Comparison of ENCODE assay signal across 26 mouse cellular contexts in the genomic region with DNA sequence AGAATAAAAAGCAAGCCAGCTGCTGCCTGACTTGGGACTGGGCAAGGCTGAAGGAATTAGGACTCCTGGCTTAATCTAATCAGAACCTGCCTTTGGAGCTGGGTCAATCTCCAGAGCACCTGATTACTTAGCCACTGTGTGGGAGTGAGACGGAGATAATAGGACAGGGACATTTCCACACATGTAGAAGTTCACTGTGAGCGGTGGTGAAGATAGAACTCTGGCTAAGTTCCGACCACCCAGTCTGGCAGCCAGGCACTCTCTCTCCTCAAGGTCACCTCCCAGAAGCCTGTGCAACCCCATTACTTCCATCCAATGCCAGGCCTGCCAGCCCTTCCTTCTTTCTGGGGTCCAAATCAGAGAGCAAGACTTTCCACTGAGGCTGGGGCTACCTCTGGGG. TPM values are rescaled to one million over a fixed set of nuclear protein-coding genes. Genes with fewer than 3 reads are reported as not detected.
DNase-seq lines count a peak whose midpoint lies in the region; ATAC-seq lines count a peak whose summit lies in the region.
"Had no signal": no experiment of that assay in that cellular context is flagged by ENCODE, and none has a peak within 500 bp of the region (broad histone marks: within the 10 kb centered on the region; RNA-seq: fewer than 3 reads in every experiment).

No protein-coding gene starts in this region.

- no peak overlapping the region for H3K4me2 ChIP-seq in heart, embryonic 15.5 days
- H3K4me2 ChIP-seq: embryonic facial prominence, embryonic 13.5 days; forebrain, embryonic 13.5 days; hindbrain, embryonic 13.5 days had no signal

- no peak; the same call in 1 of the 2 replicates for ATAC-seq in heart, embryonic 15.5 days (replicated peaks; ENCODE audit: insufficient number of reproducible peaks, insufficient read depth, low FRiP score, low read depth)
- ATAC-seq: CD4-positive, CD25-positive, alpha-beta regulatory T cell, adult 4 months; forebrain, embryonic 13.5 days; forebrain, postnatal 0 days; hindbrain, postnatal 0 days had no signal

- peak overlapping the region; percentile 57 for H3K27ac ChIP-seq in heart, embryonic 15.5 days
- H3K27ac ChIP-seq: embryonic facial prominence, embryonic 13.5 days; forebrain, embryonic 13.5 days; hindbrain, embryonic 13.5 days; hindbrain, postnatal 0 days had no signal

- intact Hi-C loops in heart, postnatal 25 days (cut with DNase I): no loop called here

- H3K4me3 ChIP-seq in heart, embryonic 15.5 days: no peak overlapping the region
- H3K4me3 ChIP-seq: embryonic facial prominence, embryonic 13.5 days; forebrain, embryonic 13.5 days; hindbrain, embryonic 13.5 days had no signal

- peaks cover 24% of the 10 kb centered on the region for H3K27me3 ChIP-seq in heart, embryonic 15.5 days

- H3K4me1 ChIP-seq in heart, embryonic 15.5 days (replicated peaks): peaks cover 23% of the 10 kb centered on the region

- WGBS in heart, embryonic 15.5 days: 43% methylated on average over 3 of the region's 3 CpGs

- peaks cover 24% of the 10 kb centered on the region for H3K36me3 ChIP-seq in heart, embryonic 15.5 days

- DNase-seq in heart, adult 18-20 months: peak; percentile 25 to 57
- DNase-seq in heart, adult 8-10 months (ENCODE audit: low spot score): no peak
- DNase-seq in heart, postnatal 25 days (ENCODE audit: low spot score): no peak
- DNase-seq in testis, postnatal 14 days (ENCODE audit: low spot score): peak; percentile 47
- no peak for DNase-seq in testis, postnatal 10 days (ENCODE audit: low spot score)
- DNase-seq in cerebellum, adult 18-20 months: no peak
- DNase-seq: adrenal gland, adult 8-10 months; adrenal gland, postnatal 36 days; B cell, adult 2 months; cerebellum, adult 9-10 months; cerebellum, postnatal 25 days; forebrain, postnatal 0 days; gastrocnemius, postnatal 14 days; kidney, adult 11 months had no signal

- H3K9ac ChIP-seq in heart, embryonic 15.5 days: no peak overlapping the region
- H3K9ac ChIP-seq: embryonic facial prominence, embryonic 13.5 days; forebrain, embryonic 13.5 days; forebrain, postnatal 0 days; hindbrain, embryonic 13.5 days had no signal

- no peaks in the 10 kb centered on the region for H3K9me3 ChIP-seq in heart, embryonic 15.5 days (replicated peaks)
- H3K9me3 ChIP-seq: embryonic facial prominence, embryonic 13.5 days; forebrain, embryonic 13.5 days; G1E; hindbrain, embryonic 13.5 days had no signal

RNA-seq across cellular contexts. Expression of a gene that starts 4.5 kb away (rescaled TPM):
- total RNA-seq in heart, adult 18-20 months (2021): not detected
- total RNA-seq in heart, adult 8-10 months (2022): under 1 TPM in 1 of 4 experiments, not detected in 3; 0.22 TPM
- 0.10 and 0.24 TPM in 2 replicates for polyA plus RNA-seq in heart, embryonic 15.5 days (2015; fragmentation: Nextera tagmentation; extraction: Ambion mirVana)
- total RNA-seq in heart, postnatal 25 days (2021): not detected
- total RNA-seq: adrenal gland, postnatal 36 days; forebrain, postnatal 0 days; G1E; gastrocnemius, adult 18-20 months; gastrocnemius, postnatal 14 days; hematopoietic stem cell, adult 5-6 weeks; hindbrain, postnatal 0 days had no signal
- polyA plus RNA-seq: CD4-positive, CD25-positive, alpha-beta regulatory T cell, adult 4 months; cortical plate, adult 2 months; forebrain, postnatal 0 days; G1E; hindbrain, postnatal 0 days; intestine, embryonic 14.5 days had no signal

RNA-seq across cellular contexts. Expression of a gene that starts 8.6 kb away (rescaled TPM):
- 100 to 1,000 TPM in 1 of 2 experiments, 10 to 100 TPM in 1; 82.1 to 106 TPM for total RNA-seq in heart, adult 18-20 months (2021)
- 100 to 1,000 TPM in 2 of 4 experiments, 10 to 100 TPM in 2; 91.3 to 107 (median 97.8) TPM for total RNA-seq in heart, adult 8-10 months (2022)
- 74.6 and 76.4 TPM in 2 replicates for polyA plus RNA-seq in heart, embryonic 15.5 days (2015; fragmentation: Nextera tagmentation; extraction: Ambion mirVana)
- 10 to 100 TPM; 85.4 to 99.8 TPM for total RNA-seq in heart, postnatal 25 days (2021)

RNA-seq across cellular contexts. Expression of a gene that starts 24.2 kb away (rescaled TPM):
- total RNA-seq in heart, adult 18-20 months (2021): under 1 TPM in 1 of 2 experiments, not detected in 1; 0.77 TPM
- total RNA-seq in heart, adult 8-10 months (2022): under 1 TPM in 1 of 4 experiments, not detected in 3; 0.17 TPM
- polyA plus RNA-seq in heart, embryonic 15.5 days (2015; fragmentation: Nextera tagmentation; extraction: Ambion mirVana): 0.16 TPM in 1 of 2 replicates, not detected in the other
- not detected for total RNA-seq in heart, postnatal 25 days (2021)
- total RNA-seq: adrenal gland, adult 8-10 months; adrenal gland, postnatal 36 days; gastrocnemius, adult 18-20 months; gastrocnemius, postnatal 14 days; hematopoietic stem cell, adult 5-6 weeks; hindbrain, postnatal 0 days had no signal
- polyA plus RNA-seq: CD4-positive, CD25-positive, alpha-beta regulatory T cell, adult 4 months; cortical plate, adult 2 months; forebrain, embryonic 13.5 days; G1E; hindbrain, embryonic 13.5 days; hindbrain, postnatal 0 days; intestine, embryonic 14.5 days had no signal

RNA-seq across cellular contexts. Expression of a gene that starts 27.8 kb away (rescaled TPM):
- total RNA-seq in heart, adult 18-20 months (2021): 10 to 100 TPM; 21.4 to 22.7 TPM
- 10 to 100 TPM; 19.9 to 25.3 (median 22.7) TPM for total RNA-seq in heart, adult 8-10 months (2022)
- 61.2 and 65.0 TPM in 2 replicates for polyA plus RNA-seq in heart, embryonic 15.5 days (2015; fragmentation: Nextera tagmentation; extraction: Ambion mirVana)
- total RNA-seq in heart, postnatal 25 days (2021): 10 to 100 TPM; 16.7 to 18.0 TPM

RNA-seq across cellular contexts. Expression of a gene that starts 55.9 kb away (rescaled TPM):
- not detected for total RNA-seq in heart, adult 18-20 months (2021)
- not detected for total RNA-seq in heart, adult 8-10 months (2022)
- not detected in 2 replicates for polyA plus RNA-seq in heart, embryonic 15.5 days (2015; fragmentation: Nextera tagmentation; extraction: Ambion mirVana)
- total RNA-seq in heart, postnatal 25 days (2021): not detected
- total RNA-seq: adrenal gland, adult 8-10 months; adrenal gland, postnatal 36 days; forebrain, postnatal 0 days; G1E; gastrocnemius, adult 18-20 months; gastrocnemius, postnatal 14 days; hematopoietic stem cell, adult 5-6 weeks; hindbrain, postnatal 0 days had no signal
- polyA plus RNA-seq: cortical plate, adult 2 months; embryonic facial prominence, embryonic 13.5 days; forebrain, embryonic 13.5 days; forebrain, postnatal 0 days; G1E; gonadal fat pad, adult 2 months; hindbrain, embryonic 13.5 days; hindbrain, postnatal 0 days; intestine, embryonic 14.5 days had no signal

Comparison
In these comparisons a context has a peak if more than half of its experiments do, and no peak if none do; other contexts are left out.
1. DNase-seq: peak in heart, adult 18-20 months (2 of 2) and testis, postnatal 14 days (single experiment); none in heart, adult 8-10 months (single experiment), heart, postnatal 25 days (single experiment), testis, postnatal 10 days (single experiment) and cerebellum, adult 18-20 months (0 of 2).